Mouse (Mus musculus): ENCODE data around the gene Trpm4. TPM values are rescaled to one million over a fixed set of nuclear protein-coding genes. Genes with fewer than 3 reads are reported as not detected.

Trpm4 gene
- total and polyA plus RNA-seq, 3 experiments = 5.2 to 9.4 (median 8.8) TPM

- DNase-seq = peak; percentile 34
Measured at GRCm38 (mm10) chr7:45255822-45256221, 77.8 kb downstream of the Trpm4 start.

- no peak for DNase-seq
Measured at GRCm38 (mm10) chr7:45253806-45254205, 79.8 kb downstream of the Trpm4 start.

Other genes with a start within 250 kb of the Trpm4 start
Only the 30 nearest of the 36 such genes appear.
- gene Gm45713, start 197.5 kb downstream of the Trpm4 start, total RNA-seq (2021) = not detected
- gene Gm45713, start 197.5 kb downstream of the Trpm4 start, polyA plus RNA-seq (2012; rRNA removed) = 6.3 and 7.4 TPM in 2 replicates
- gene Flt3l, start 197.3 kb downstream of the Trpm4 start, total RNA-seq (2021) = 10 to 100 TPM; 20.5 to 25.3 TPM
- 122 TPM in 2 replicates for gene Flt3l, start 197.3 kb downstream of the Trpm4 start, polyA plus RNA-seq (2012; rRNA removed)
- 10 to 100 TPM; 52.2 to 69.2 TPM for gene Pih1d1, start 179.5 kb downstream of the Trpm4 start, total RNA-seq (2021)
- gene Pih1d1, start 179.5 kb downstream of the Trpm4 start, polyA plus RNA-seq (2012; rRNA removed) = 46.1 and 50.8 TPM in 2 replicates
- gene Aldh16a1, start 179.2 kb downstream of the Trpm4 start, total RNA-seq (2021) = 10 to 100 TPM; 81.3 to 92.6 TPM
- gene Aldh16a1, start 179.2 kb downstream of the Trpm4 start, polyA plus RNA-seq (2012; rRNA removed) = 84.4 and 86.6 TPM in 2 replicates
- under 1 TPM; 0.14 to 0.35 TPM for gene Slc17a7, start 169.8 kb downstream of the Trpm4 start, total RNA-seq (2021)
- gene Slc17a7, start 169.8 kb downstream of the Trpm4 start, polyA plus RNA-seq (2012; rRNA removed) = 0.10 and 0.11 TPM in 2 replicates
- gene Gfy, start 154.2 kb downstream of the Trpm4 start, total RNA-seq (2021) = not detected
- not detected in 2 replicates for gene Gfy, start 154.2 kb downstream of the Trpm4 start, polyA plus RNA-seq (2012; rRNA removed)
- gene Pth2, start 152.8 kb downstream of the Trpm4 start, total RNA-seq (2021) = not detected
- not detected in 2 replicates for gene Pth2, start 152.8 kb downstream of the Trpm4 start, polyA plus RNA-seq (2012; rRNA removed)
- gene Ccdc155, start 128.9 kb downstream of the Trpm4 start, total RNA-seq (2021) = under 1 TPM in 1 of 2 experiments, not detected in 1; 0.14 TPM
- 0.30 TPM in 2 replicates for gene Ccdc155, start 128.9 kb downstream of the Trpm4 start, polyA plus RNA-seq (2012; rRNA removed)
- gene Dkkl1, start 121.6 kb downstream of the Trpm4 start, total RNA-seq (2021) = not detected
- not detected in 2 replicates for gene Dkkl1, start 121.6 kb downstream of the Trpm4 start, polyA plus RNA-seq (2012; rRNA removed)
- gene Tead2, start 118.0 kb downstream of the Trpm4 start, total RNA-seq (2021) = 1 to 10 TPM; 8.3 to 9.2 TPM
- gene Tead2, start 118.0 kb downstream of the Trpm4 start, polyA plus RNA-seq (2012; rRNA removed) = 12.4 and 12.6 TPM in 2 replicates
- 1 to 10 TPM; 2.9 to 5.2 TPM for gene Cd37, start 94.7 kb downstream of the Trpm4 start, total RNA-seq (2021)
- gene Cd37, start 94.7 kb downstream of the Trpm4 start, polyA plus RNA-seq (2012; rRNA removed) = 10.9 and 14.3 TPM in 2 replicates
- not detected for gene Slc6a16, start 92.7 kb downstream of the Trpm4 start, total RNA-seq (2021)
- 0.04 TPM in 1 of 2 replicates, not detected in the other for gene Slc6a16, start 92.7 kb downstream of the Trpm4 start, polyA plus RNA-seq (2012; rRNA removed)
- not detected for gene Slc6a21, start 56.3 kb downstream of the Trpm4 start, total RNA-seq (2021)
- gene Slc6a21, start 56.3 kb downstream of the Trpm4 start, polyA plus RNA-seq (2012; rRNA removed) = not detected in 2 replicates
- under 1 TPM in 1 of 2 experiments, not detected in 1; 0.23 TPM for gene Hrc, start 1.5 kb upstream of the Trpm4 start, total RNA-seq (2021)
- 0.18 TPM in 1 of 2 replicates, not detected in the other for gene Hrc, start 1.5 kb upstream of the Trpm4 start, polyA plus RNA-seq (2012; rRNA removed)
- 1 to 10 TPM; 1.1 to 2.8 TPM for gene Ppfia3, start 33.2 kb upstream of the Trpm4 start, total RNA-seq (2021)
- 4.3 and 4.7 TPM in 2 replicates for gene Ppfia3, start 33.2 kb upstream of the Trpm4 start, polyA plus RNA-seq (2012; rRNA removed)
- gene Lin7b, start 36.8 kb upstream of the Trpm4 start, total RNA-seq (2021) = 1 to 10 TPM; 2.4 to 3.8 TPM
- 5.7 and 10.3 TPM in 2 replicates for gene Lin7b, start 36.8 kb upstream of the Trpm4 start, polyA plus RNA-seq (2012; rRNA removed)
- 100 to 1,000 TPM; 219 to 278 TPM for gene Snrnp70, start 62.0 kb upstream of the Trpm4 start, total RNA-seq (2021)
- 230 and 236 TPM in 2 replicates for gene Snrnp70, start 62.0 kb upstream of the Trpm4 start, polyA plus RNA-seq (2012; rRNA removed)
- not detected for gene Kcna7, start 71.9 kb upstream of the Trpm4 start, total RNA-seq (2021)
- gene Kcna7, start 71.9 kb upstream of the Trpm4 start, polyA plus RNA-seq (2012; rRNA removed) = not detected in 2 replicates
- gene Ntf5, start 79.9 kb upstream of the Trpm4 start, total RNA-seq (2021) = not detected
- not detected in 2 replicates for gene Ntf5, start 79.9 kb upstream of the Trpm4 start, polyA plus RNA-seq (2012; rRNA removed)
- not detected for gene Lhb, start 87.0 kb upstream of the Trpm4 start, total RNA-seq (2021)
- gene Lhb, start 87.0 kb upstream of the Trpm4 start, polyA plus RNA-seq (2012; rRNA removed) = not detected in 2 replicates
- 10 to 100 TPM; 46.4 to 57.6 TPM for gene Gys1, start 101.1 kb upstream of the Trpm4 start, total RNA-seq (2021)
- gene Gys1, start 101.1 kb upstream of the Trpm4 start, polyA plus RNA-seq (2012; rRNA removed) = 64.0 and 82.1 TPM in 2 replicates
- gene Ruvbl2, start 104.3 kb upstream of the Trpm4 start, total RNA-seq (2021) = 10 to 100 TPM; 38.2 to 52.3 TPM
- 70.2 and 89.3 TPM in 2 replicates for gene Ruvbl2, start 104.3 kb upstream of the Trpm4 start, polyA plus RNA-seq (2012; rRNA removed)
- gene Ftl1, start 126.1 kb upstream of the Trpm4 start, total RNA-seq (2021) = 1,000 to 10,000 TPM; 1,338 to 1,480 TPM
- 7,024 and 7,397 TPM in 2 replicates for gene Ftl1, start 126.1 kb upstream of the Trpm4 start, polyA plus RNA-seq (2012; rRNA removed)
- gene Bax, start 133.1 kb upstream of the Trpm4 start, total RNA-seq (2021) = 10 to 100 TPM; 52.5 to 60.6 TPM
- gene Bax, start 133.1 kb upstream of the Trpm4 start, polyA plus RNA-seq (2012; rRNA removed) = 148 and 158 TPM in 2 replicates
- under 1 TPM; 0.41 to 0.75 TPM for gene Tulp2, start 148.1 kb upstream of the Trpm4 start, total RNA-seq (2021)
- gene Tulp2, start 148.1 kb upstream of the Trpm4 start, polyA plus RNA-seq (2012; rRNA removed) = 0.44 and 0.64 TPM in 2 replicates
- gene Gm45808, start 153.0 kb upstream of the Trpm4 start, total RNA-seq (2021) = 10 to 100 TPM in 1 of 2 experiments, 1 to 10 TPM in 1; 2.2 to 33.5 TPM
- 0.45 TPM in 1 of 2 replicates, not detected in the other for gene Gm45808, start 153.0 kb upstream of the Trpm4 start, polyA plus RNA-seq (2012; rRNA removed)
- 10 to 100 TPM; 55.4 to 71.1 TPM for gene Dhdh, start 155.0 kb upstream of the Trpm4 start, total RNA-seq (2021)
- 17.6 and 21.4 TPM in 2 replicates for gene Dhdh, start 155.0 kb upstream of the Trpm4 start, polyA plus RNA-seq (2012; rRNA removed)
- gene Nucb1, start 176.6 kb upstream of the Trpm4 start, total RNA-seq (2021) = 100 to 1,000 TPM; 280 to 286 TPM
- gene Nucb1, start 176.6 kb upstream of the Trpm4 start, polyA plus RNA-seq (2012; rRNA removed) = 594 and 643 TPM in 2 replicates
- 10 to 100 TPM; 49.0 to 57.8 TPM for gene Ppp1r15a, start 192.5 kb upstream of the Trpm4 start, total RNA-seq (2021)
- gene Ppp1r15a, start 192.5 kb upstream of the Trpm4 start, polyA plus RNA-seq (2012; rRNA removed) = 49.5 and 49.7 TPM in 2 replicates
- 1 to 10 TPM; 3.0 to 5.9 TPM for gene Plekha4, start 192.6 kb upstream of the Trpm4 start, total RNA-seq (2021)
- 9.8 and 15.6 TPM in 2 replicates for gene Plekha4, start 192.6 kb upstream of the Trpm4 start, polyA plus RNA-seq (2012; rRNA removed)